Mouse (Mus musculus) spleen, adult 2 months (tissue): Measurements from ENCODE around the gene Klhl7.

Experiments used
- CTCF ChIP-seq: fragments of 200-500 bp; IDR thresholded peaks from 2 replicates; pipeline ENCODE4 v1.5.1; 2011; ENCODE audit warnings: mild to moderate bottlenecking, inconsistent platforms; ENCODE audit not compliant: insufficient read depth, insufficient read length, insufficient replicate concordance; ENCODE audit errors: extremely low read depth
- POLR2A ChIP-seq: fragments of 200-500 bp; IDR thresholded peaks from 2 replicates; pipeline ENCODE4 v1.6.1; 2011; ENCODE audit warnings: low read depth, low read length, inconsistent platforms

GRCm38 (mm10) chr5:24156774-24157173 lies 56.4 kb downstream of the Klhl7 start:
- no peak for TF ChIP-seq POLR2A
- no peak for TF ChIP-seq CTCF
